Mouse (Mus musculus): ENCODE measurements at regions not wholly inside any gene's neighbourhood (a gene's known extent, or its start where the extent isn't known, plus 50 kb on each side); places are given as distances from the start of the nearest gene placed in this dataset.

DNA sequence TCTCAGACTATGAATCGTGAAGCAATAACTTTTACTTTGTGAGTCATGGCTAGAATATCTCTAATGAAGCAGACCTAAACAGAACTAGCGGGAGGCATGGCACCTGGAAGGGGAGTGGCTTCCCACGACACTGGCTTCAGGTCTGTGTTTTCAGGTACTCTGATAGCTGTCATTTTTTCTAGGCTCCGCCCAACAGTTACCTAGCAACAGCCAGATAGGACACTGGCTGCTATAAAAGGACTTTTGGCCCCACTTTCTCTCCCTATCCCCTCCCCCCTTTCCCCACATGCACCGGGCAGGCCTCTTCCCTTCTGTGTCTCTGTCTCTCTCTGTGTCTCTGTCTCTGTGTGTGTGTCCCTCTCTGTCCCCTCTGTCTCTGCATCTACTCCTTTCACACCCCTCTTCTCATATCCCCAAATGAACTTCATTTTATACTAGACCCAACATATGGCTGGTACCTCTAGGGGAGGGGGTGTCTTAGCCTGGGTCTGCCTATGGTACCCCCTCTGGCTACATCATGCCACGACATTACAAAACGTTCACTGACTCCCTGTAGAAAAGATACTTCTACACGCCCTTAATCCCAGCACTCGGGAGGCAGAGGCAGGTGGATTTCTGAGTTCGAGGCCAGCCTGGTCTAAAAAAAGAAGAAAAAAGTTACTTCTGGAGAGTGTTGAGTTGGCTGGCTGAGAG is 132.3 kb downstream of the Pja2 start:
- no peak overlapping the region for H3K4me3 ChIP-seq
- 87% methylated on average over 10 of the region's 10 CpGs for WGBS
- no peaks in the 10 kb centered on the region for H3K36me3 ChIP-seq (ENCODE audit: poor library complexity, severe bottlenecking)
- no peaks in the 10 kb centered on the region for H3K4me1 ChIP-seq
- no peak overlapping the region for H3K9ac ChIP-seq
- no peak overlapping the region for H3K27ac ChIP-seq
- no peak for ATAC-seq
- no peak overlapping the region for H3K4me2 ChIP-seq
- no peaks in the 10 kb centered on the region for H3K9me3 ChIP-seq (replicated peaks)
- no peaks in the 10 kb centered on the region for H3K27me3 ChIP-seq

DNA sequence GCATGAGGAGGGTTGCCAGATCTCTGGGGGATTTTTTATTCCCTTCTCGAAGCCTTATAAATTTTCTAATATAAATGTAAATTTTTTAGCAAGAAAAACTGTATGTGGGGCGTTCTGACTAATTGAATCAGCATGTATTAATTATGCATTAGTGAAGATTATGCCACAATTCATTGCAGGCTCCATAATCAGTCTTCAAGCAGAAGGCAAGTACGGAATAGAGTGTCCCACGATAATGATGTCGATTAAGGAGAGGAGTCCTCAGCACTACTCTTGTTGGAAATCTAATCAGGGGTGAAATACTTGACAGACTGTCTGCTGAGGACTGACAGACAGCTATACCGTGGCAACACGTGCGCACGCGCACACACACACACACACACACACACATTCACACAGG is 135.3 kb downstream of the Pja2 start:
- H3K4me2 ChIP-seq = no peak overlapping the region
- no peak overlapping the region for H3K27ac ChIP-seq
- H3K4me1 ChIP-seq = no peaks in the 10 kb centered on the region
- H3K27me3 ChIP-seq = no peaks in the 10 kb centered on the region
- H3K9me3 ChIP-seq (replicated peaks) = no peaks in the 10 kb centered on the region
- H3K4me3 ChIP-seq = no peak overlapping the region
- H3K36me3 ChIP-seq (ENCODE audit: poor library complexity, severe bottlenecking) = no peaks in the 10 kb centered on the region
- no peak overlapping the region for H3K9ac ChIP-seq
- no peak for ATAC-seq
- WGBS = 83% methylated on average over 10 of the region's 10 CpGs

DNA sequence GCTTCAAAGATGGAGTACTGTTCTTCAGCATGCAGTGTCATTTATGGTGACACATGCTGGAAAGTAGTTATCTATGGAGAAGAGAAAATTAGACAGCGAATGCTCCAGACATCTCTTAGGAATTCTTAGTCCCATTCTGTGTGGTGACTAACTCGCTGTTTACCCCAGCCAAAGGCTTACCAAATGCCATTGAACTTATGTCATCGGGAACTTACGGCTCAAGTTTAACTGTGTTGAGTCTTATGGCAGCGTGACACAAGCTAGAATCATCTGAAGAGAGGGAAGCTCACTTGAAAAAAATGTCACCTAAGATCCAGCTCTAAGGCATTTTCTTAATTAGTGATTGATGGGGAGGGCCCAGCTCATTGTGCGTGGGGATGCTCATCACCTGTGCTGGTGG is 138.7 kb downstream of the Pja2 start:
- Histone ChIP-seq H3K9ac (no peak overlapping the region), H3K27me3 (no peaks in the 10 kb centered on the region), H3K4me2 (no peak overlapping the region), H3K9me3 (replicated peaks) (no peaks in the 10 kb centered on the region), H3K4me3 (no peak overlapping the region), H3K36me3 (ENCODE audit: poor library complexity, severe bottlenecking) (no peaks in the 10 kb centered on the region), H3K4me1 (no peaks in the 10 kb centered on the region), H3K27ac (no peak overlapping the region)
- WGBS = 94% methylated on average over 6 of the region's 6 CpGs
- no peak for ATAC-seq

Measured in forebrain, embryonic 13.5 days (tissue).